Mouse (Mus musculus) limb, embryonic 14.5 days (tissue): ENCODE measurements around the gene Ado. TPM values are rescaled to one million over a fixed set of nuclear protein-coding genes. Genes with fewer than 3 reads are reported as not detected.

Source experiments
- ATAC-seq: fragments of 200-750 bp; cut with Nextera tagmentation; 2 replicates; pipeline ENCODE4 v1.8.0; 2017; ENCODE audit warnings: low read depth, moderate number of reproducible peaks, moderate TSS enrichment; ENCODE audit not compliant: low FRiP score
- DNase-seq: peaks from one replicate; pipeline ENCODE4 v3.0.0-alpha.2; 2015; ENCODE audit warnings: low spot score
- H3K27ac ChIP-seq: fragments of 300-500 bp; sonication (generic); replicated peaks from 2 replicates; pipeline ENCODE4 v1.5.1; 2014; ENCODE audit warnings: low read depth, mild to moderate bottlenecking, low read length, moderate library complexity, mixed read lengths
- H3K27me3 ChIP-seq: fragments of 300-500 bp; sonication (generic); 2 replicates; pipeline ENCODE4 v1.6.1; 2014; ENCODE audit warnings: low read length, mixed read lengths; ENCODE audit not compliant: control insufficient read depth, insufficient read depth
- H3K36me3 ChIP-seq: fragments of 300-500 bp; sonication (generic); 2 replicates; pipeline ENCODE4 v1.6.1; 2014; ENCODE audit warnings: mild to moderate bottlenecking, low read length, moderate library complexity, mixed read lengths; ENCODE audit not compliant: control insufficient read depth, insufficient read depth
- H3K4me1 ChIP-seq: fragments of 300-500 bp; sonication (generic); 2 replicates; pipeline ENCODE4 v1.6.1; 2014; ENCODE audit warnings: antibody characterized with exemption, low read length, mixed read lengths; ENCODE audit not compliant: control insufficient read depth, insufficient read depth
- H3K4me2 ChIP-seq: fragments of 300-500 bp; sonication (generic); replicated peaks from 2 replicates; pipeline ENCODE4 v1.6.1; 2014; ENCODE audit warnings: low read depth, mild to moderate bottlenecking, low read length, moderate library complexity; ENCODE audit not compliant: severe bottlenecking
- H3K4me3 ChIP-seq: fragments of 300-500 bp; sonication (generic); replicated peaks from 2 replicates; pipeline ENCODE4 v1.5.1; 2014; ENCODE audit warnings: low read length
- H3K9ac ChIP-seq: fragments of 300-500 bp; sonication (generic); 2 replicates; pipeline ENCODE4 v1.6.1; 2014; ENCODE audit warnings: mild to moderate bottlenecking, low read depth, low read length, moderate library complexity; ENCODE audit not compliant: severe bottlenecking
- H3K9me3 ChIP-seq: fragments of 300-500 bp; sonication (generic); 2 replicates; pipeline ENCODE4 v1.6.1; 2016; ENCODE audit warnings: low read length; ENCODE audit not compliant: control insufficient read depth
- POLR2A ChIP-seq: fragments of 200-500 bp; IDR thresholded peaks from 2 replicates; pipeline ENCODE4 v1.8.0; 2012; ENCODE audit warnings: inconsistent platforms, mild to moderate bottlenecking, moderate library complexity, borderline replicate concordance; ENCODE audit not compliant: insufficient read depth, insufficient read length; ENCODE audit errors: extremely low read depth
- WGBS: fragments of 180-500 bp; shearing (Covaris S2); extraction: QIAGEN DNeasy Blood & Tissue Kit; methylation state at CpG from one replicate; pipeline ENCODE4 v1.1.7; 2014; 5-methylcytosine and 5-hydroxymethylcytosine counted together
- polyA plus RNA-seq, 2 experiments: library from polyadenylated mRNA; depleted of rRNA in 1 of 2; stranded (reverse) in 1 of 2; unstranded in 1 of 2; fragments of >200 nt; fragmentation: Nextera tagmentation in 1 of 2; extraction: Ambion mirVana in 1 of 2; gene quantifications; 2 replicates each; pipeline versions ENCODE4 v1.2.1 to v1.2.3; 2012 to 2014

Ado gene
- polyA plus RNA-seq, 2 experiments: 14.1 to 63.8 TPM

DNA sequence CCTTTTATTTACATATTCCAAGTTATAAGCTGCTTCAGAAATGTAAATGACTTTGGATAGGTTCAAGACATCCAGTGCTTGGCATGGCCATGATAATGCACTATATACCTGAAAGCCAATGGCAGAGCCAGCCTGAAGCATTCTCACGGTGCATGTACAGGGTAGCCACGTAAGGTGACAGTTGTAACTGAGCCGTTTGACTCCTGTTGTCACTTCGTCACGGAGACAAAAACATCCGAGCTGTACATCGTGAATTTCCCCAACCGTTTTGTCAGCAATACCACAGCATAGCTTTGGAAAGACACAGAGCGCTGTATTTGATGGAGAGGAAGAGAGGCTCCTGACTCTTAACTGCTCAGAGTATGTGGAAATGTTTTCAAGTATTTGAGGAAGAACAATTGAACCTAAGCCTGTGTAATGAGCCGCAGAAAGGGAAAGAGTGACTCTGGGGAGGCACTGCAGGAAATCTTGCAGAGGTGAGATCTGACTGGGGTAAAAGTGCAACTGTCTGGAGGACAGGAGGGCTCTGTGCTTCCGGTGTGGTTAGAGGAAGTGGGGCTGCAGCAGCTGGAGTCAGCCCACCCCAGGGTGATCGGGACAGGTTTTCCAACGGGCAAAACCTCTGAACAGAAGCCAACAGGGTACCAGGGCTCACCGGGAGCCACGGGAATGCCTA, 45.3 kb downstream of the Ado start:
- Histone ChIP-seq H3K4me3 (no peak overlapping the region), H3K4me1 (no peaks in the 10 kb centered on the region), H3K9ac (no peak overlapping the region), H3K9me3 (no peaks in the 10 kb centered on the region), H3K27me3 (no peaks in the 10 kb centered on the region), H3K36me3 (no peaks in the 10 kb centered on the region), H3K4me2 (no peak overlapping the region), H3K27ac (no peak overlapping the region)
- DNase-seq (no peak), ATAC-seq (no peak)
- WGBS: 57% methylated on average over 15 of the region's 15 CpGs
- no peak for TF ChIP-seq POLR2A

DNA sequence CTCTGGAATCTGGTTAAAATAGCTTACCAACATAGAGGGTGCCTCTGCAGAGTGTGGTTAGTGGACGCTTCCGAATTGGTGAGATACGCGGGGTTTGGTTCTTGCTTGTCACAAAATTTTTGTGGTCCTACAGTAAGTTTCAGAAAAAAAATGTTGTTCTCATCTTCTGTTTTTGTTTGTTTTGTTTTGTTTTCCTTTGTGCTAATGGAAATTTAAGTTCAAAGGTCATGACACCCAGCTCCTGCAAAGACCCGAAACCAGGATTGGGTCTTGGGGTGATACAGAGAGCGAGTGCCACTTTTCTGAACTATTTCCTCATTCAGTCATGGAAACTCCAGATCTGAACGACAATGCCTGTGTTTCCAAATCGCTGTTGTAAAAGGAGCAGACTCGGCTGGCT, 50.8 kb downstream of the Ado start:
- 93% methylated on average over 9 of the region's 9 CpGs for WGBS

DNA sequence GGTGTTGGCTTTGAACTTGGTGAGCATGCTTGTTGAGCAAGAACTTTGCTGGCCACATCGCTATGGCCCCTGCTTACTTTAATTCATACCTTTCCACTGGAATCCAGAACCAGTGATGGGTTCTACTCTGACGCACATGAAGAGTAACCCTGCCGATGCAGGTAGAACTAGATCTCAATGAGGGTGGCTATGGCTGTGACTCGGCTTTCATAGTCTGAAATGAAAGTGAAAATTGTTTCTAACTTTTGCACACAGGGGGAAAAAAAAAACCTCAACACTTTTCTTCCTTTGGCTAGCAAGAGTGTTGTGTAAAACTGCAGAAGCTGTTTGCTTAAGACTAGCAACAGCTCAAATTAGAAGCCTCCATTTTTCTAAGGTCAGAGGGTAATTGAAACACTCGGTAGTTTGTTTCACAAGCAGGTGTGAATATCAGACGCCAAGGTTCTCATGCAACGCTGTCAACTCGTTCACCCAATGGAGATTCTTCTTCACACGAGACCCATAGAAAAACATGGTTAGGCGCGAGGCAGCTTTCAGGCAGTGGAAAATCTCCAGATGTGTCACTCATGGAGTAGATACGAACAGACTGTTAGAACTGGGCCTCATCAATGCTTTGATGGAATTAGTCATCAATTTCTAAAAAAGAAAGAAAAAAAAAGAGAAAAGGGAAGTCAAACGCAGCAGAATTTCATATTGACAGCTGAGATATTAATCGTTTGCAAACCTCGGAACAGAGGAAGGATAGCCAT, 51.4 kb downstream of the Ado start:
- H3K27me3 ChIP-seq: no peaks in the 10 kb centered on the region
- WGBS: 87% methylated on average over 15 of the region's 15 CpGs
- ATAC-seq: no peak
- no peak overlapping the region for H3K9ac ChIP-seq
- H3K4me1 ChIP-seq: no peaks in the 10 kb centered on the region
- H3K4me2 ChIP-seq: no peak overlapping the region
- no peak overlapping the region for H3K4me3 ChIP-seq
- TF ChIP-seq POLR2A: no peak
- no peaks in the 10 kb centered on the region for H3K9me3 ChIP-seq
- H3K36me3 ChIP-seq: no peaks in the 10 kb centered on the region
- H3K27ac ChIP-seq: no peak overlapping the region
- DNase-seq: no peak

More for the DNA sequence above, 50.8 kb downstream of the Ado start:
- H3K9me3 ChIP-seq: no peaks in the 10 kb centered on the region
- no peak for TF ChIP-seq POLR2A
- DNase-seq (no peak), ATAC-seq (no peak)
- no peak overlapping the region for H3K27ac ChIP-seq
- H3K4me3 ChIP-seq: no peak overlapping the region
- H3K36me3 ChIP-seq: no peaks in the 10 kb centered on the region
- H3K27me3 ChIP-seq: no peaks in the 10 kb centered on the region
- H3K4me2 ChIP-seq: no peak overlapping the region
- H3K9ac ChIP-seq: no peak overlapping the region
- H3K4me1 ChIP-seq: no peaks in the 10 kb centered on the region

Other genes with a start within 250 kb of the Ado start
- gene Egr2, start 13.5 kb downstream of the Ado start, polyA plus RNA-seq (2012; rRNA removed): 2.0 and 2.8 TPM in 2 replicates
- 1.2 and 1.6 TPM in 2 replicates for gene Egr2, start 13.5 kb downstream of the Ado start, polyA plus RNA-seq (2014; fragmentation: Nextera tagmentation; extraction: Ambion mirVana)